Mouse (Mus musculus) lung, postnatal 14 days (tissue): ENCODE measurements at regions not wholly inside any gene's neighbourhood (a gene's known extent, or its start where the extent isn't known, plus 50 kb on each side); places are given as distances from the start of the nearest gene placed in this dataset.
"Not testable (repeated sequence)": the region's sequence is repeated elsewhere in the genome, so short reads cannot be mapped to it uniquely, and the experiment has no call there.

Experiments
- DNase-seq: peaks from one replicate; pipeline ENCODE4 v3.0.0; 2021

- no peak for DNase-seq
Observed at GRCm38 (mm10) chr3:21149618-21150017, 782.6 kb upstream of the Agtr1b start.

- DNase-seq: no peak
Observed at GRCm38 (mm10) chr3:21128821-21129504, 762.0 kb upstream of the Agtr1b start.

GRCm38 (mm10) chr3:21126191-21126590 lies 759.2 kb upstream of the Agtr1b start:
- DNase-seq: no peak

GRCm38 (mm10) chr3:21118164-21118902 lies 751.4 kb upstream of the Agtr1b start:
- DNase-seq: no peak

DNA sequence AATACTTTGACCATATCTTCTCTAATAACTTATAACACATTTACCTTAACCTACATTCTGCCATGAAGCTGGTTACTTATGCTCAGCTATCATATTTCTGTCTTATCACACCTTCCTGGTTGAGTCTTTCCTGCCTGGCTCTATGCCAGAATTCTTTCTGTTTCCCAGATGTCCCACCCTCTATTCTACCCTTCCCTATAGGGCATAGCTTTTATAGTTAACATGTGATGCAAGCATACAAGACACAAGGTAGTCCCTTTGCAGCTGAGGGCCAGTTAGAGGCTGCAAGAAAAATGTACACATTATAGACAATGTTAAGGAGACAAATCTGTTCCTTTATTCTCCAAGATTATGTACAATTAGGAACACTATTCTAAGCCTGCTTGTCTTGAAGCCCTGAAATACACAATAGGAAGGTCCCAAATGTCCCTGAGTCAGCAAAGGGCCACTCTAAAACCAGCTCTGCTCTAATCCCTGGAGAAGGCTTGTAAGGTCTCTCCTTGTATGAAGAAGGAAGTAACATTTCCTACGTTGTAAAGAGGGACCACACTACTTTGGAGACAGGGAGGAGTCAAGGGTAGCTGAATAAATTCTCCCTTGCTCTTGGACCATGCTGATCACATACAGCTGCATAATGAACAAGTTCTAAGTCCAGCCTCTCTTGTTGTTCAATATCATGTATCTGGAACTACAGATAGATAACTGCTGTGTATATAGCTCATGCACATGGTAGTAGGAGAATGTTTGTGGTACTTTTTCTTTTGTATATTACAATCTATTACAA lies 745.0 kb upstream of the Agtr1b start:
- DNase-seq: no peak

GRCm38 (mm10) chr3:21090206-21090605 lies 723.2 kb upstream of the Agtr1b start:
- no peak for DNase-seq

DNA sequence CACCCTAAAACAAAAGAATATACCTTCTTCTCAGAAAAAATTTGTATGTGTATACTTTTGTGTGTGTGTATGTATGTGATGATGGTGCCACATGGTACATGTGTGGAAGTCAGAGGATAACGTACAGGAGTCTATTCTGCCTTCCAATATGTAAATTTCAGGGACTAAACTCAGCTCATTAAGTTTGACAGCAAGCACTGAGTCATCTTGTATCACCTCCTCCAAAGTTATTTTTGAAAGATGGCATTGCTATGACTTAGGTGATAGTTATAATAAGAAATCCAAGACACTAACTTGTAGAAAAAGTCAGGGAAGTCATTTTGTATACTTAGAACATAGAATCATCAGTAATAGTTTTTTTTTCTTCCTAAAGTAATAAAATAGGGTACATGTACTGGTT lies 719.4 kb upstream of the Agtr1b start:
- DNase-seq: no peak

DNA sequence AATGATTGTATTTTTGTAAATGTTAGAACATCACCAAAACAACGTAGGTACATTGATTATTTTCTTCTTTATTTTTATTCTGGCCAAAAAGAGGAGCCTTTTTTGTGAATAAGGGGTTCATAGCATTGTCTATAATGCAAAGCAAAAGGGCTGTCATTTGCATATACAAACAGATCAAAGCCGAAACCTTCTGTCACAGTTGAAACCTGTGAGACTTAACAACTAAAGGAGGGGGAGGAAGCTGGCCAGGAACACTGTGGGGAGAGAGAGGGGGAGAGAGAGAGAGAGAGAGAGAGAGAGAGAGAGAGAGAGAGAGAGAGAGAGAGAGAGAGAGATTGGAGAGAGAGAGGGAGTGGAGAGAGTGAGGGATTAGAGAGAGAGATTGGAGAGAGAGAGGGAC lies 710.6 kb upstream of the Agtr1b start:
- no peak for DNase-seq

DNA sequence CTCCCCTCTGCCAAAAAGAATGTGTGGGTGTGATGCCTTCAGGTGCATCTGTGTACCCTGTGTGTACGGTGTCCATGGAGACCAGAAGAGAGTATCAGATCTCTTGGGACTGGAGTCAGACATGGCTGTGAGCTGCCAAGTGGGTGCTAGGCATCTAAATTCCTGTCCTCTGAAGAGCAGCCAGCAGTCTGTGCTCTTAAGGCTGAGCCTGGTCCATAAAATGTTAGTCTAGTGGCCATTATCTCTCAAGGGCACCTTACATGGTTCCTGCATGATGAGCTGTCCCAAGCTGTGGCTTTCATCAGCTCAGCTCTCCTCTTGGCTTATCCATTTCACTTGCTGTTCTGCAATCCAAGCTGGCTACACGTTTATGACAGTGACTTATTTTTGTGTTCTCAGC lies 686.4 kb upstream of the Agtr1b start:
- DNase-seq: not testable (repeated sequence)

- not testable (repeated sequence) for DNase-seq
Observed at GRCm38 (mm10) chr3:21049365-21049764, 682.4 kb upstream of the Agtr1b start.

- DNase-seq: no peak
Observed at GRCm38 (mm10) chr3:21045981-21046380, 679.0 kb upstream of the Agtr1b start.

GRCm38 (mm10) chr3:21025876-21026275 lies 658.9 kb upstream of the Agtr1b start:
- no peak for DNase-seq

DNA sequence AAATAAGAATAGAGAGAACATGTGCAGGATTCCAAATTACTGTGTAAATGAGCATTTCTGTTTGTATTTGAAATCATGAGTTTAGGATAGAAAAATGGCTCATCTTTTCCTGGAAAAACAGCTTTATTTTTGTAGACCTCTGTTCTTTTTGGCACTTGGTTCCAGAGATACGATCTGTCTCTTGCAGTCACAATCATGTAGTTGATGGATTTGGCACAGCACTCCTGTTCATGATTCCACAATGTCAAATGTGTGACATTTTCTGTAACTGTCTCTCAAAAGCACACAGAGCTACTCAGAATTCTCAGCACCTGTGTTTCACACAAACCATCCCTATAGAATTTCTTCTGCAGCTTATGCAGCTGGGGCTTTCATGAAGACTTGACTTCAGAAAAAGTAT lies 654.0 kb upstream of the Agtr1b start:
- DNase-seq: no peak

GRCm38 (mm10) chr3:21020297-21020696 lies 653.3 kb upstream of the Agtr1b start:
- DNase-seq: no peak

GRCm38 (mm10) chr3:21009650-21010049 lies 642.7 kb upstream of the Agtr1b start:
- DNase-seq: no peak

DNA sequence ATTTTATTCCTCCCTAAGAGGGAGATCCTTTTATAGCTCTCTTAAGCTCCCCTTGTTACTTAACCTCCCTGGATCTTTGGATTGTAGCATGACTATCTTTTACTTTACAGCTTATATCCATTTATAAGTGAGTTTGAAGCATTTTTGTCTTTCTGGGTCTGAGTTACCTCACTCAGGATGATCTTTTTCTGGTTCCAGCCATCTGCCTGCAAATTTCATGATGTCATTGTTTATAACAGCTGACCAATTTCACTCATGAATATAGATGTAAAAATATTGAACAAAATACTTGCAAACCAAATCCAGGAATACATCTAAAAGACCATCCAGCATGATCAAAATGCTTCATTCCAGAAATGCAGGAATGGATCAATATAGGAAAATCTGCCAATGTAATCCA lies 631.3 kb upstream of the Agtr1b start:
- DNase-seq: no peak

DNA sequence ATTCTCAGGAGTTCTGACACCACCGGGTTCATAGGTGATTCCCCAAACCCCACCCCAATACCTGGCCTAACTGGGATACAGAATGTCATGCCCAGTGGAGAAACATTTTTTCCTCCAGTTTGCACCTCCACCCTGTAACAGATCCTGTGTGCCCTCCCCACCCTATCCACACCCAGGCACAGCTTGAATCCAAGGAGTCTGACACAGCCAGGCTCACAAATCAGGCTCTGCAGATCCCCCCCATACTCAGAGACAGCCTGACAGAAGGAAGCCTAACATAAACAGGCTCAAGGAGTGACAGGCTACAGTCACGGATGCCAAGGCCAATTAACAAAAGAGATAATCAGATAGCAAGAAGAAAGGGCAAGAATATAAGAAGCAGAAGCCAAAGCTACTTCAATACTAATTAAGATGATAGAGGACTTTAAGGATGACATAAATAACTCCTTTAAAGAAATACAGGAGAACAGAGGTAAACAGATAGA lies 622.6 kb upstream of the Agtr1b start:
- DNase-seq: no peak

GRCm38 (mm10) chr3:20986942-20987341 lies 620.0 kb upstream of the Agtr1b start:
- DNase-seq: no peak

- DNase-seq: no peak
Observed at GRCm38 (mm10) chr3:20986377-20986727, 619.4 kb upstream of the Agtr1b start.

DNA sequence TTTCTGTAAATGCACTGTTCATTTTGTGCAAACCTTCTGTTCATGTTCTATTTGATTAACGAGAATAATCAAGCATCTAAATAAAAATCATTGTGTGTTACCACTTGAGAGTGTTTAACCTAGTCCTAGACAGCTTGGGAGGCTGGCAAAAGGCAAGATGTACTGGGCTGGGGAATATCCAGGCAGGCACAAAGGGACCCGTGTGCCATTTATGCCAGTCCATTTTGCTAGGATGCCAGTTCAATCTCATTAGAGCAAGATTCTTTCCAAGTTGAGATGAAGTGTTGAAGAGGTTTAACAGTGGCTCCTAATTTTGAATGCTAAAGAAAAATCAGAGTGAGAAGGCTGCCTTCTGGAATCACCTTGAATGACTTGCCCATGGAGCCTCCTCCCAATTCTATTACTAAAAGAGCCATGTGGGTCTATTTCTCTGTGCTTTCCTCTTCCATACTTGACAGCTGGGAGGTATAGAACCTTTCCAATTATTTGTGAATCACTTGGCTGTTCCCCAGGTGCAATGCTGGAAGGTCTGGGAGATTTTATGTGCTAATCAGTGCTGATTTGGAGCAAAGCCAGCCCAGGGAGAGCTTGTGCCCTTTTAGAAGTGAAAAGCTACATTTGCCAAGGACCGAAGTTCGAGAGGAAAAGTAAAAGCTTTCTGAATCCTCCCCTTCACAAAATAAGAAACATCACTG lies 618.9 kb upstream of the Agtr1b start:
- peak; percentile 17 for DNase-seq

GRCm38 (mm10) chr3:20984146-20984545 lies 617.2 kb upstream of the Agtr1b start:
- DNase-seq: no peak

GRCm38 (mm10) chr3:20973077-20973476 lies 606.1 kb upstream of the Agtr1b start:
- DNase-seq: no peak
